Mouse (Mus musculus): ENCODE results near the gene Tppp2. TPM values are rescaled to one million over a fixed set of nuclear protein-coding genes. Genes with fewer than 3 reads are reported as not detected.

The Tppp2 gene
- polyA plus RNA-seq, 1 experiment from 2014 or later, result not detected

DNA sequence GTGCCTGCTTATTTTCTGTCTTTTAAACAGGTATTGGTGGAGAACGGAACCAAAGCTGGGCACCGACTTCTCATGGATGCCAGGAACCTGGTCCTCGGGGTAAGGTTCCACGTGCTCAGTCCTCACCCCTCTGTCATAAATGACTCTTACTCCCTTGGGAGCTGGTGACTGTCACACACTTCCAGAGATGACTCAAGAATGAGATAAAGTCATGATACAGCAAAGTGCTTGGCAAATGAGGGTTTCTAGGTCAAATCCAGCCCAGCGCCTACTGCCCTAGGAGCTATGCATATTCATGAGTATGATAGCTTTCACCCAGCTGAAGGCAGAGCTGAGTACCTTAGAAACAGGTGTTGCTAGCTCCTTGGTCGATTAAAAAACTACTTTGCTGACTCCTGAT lies 28.4 kb upstream of the Tppp2 start:
- H3K9ac ChIP-seq (ENCODE audit: low read depth, low read length), result no peak overlapping the region
- DNase-seq (ENCODE audit: low spot score) (no peak), ATAC-seq (ENCODE audit: low read depth) (no peak)
- H3K36me3 ChIP-seq (ENCODE audit: control insufficient read depth, insufficient read depth, low read length), result peaks cover 55% of the 10 kb centered on the region
- H3K4me3 ChIP-seq (ENCODE audit: low read depth, low read length), result no peak overlapping the region
- 88% methylated on average over 6 of the region's 6 CpGs for WGBS
- H3K4me2 ChIP-seq (ENCODE audit: low read depth, low read length), result no peak overlapping the region
- no peak overlapping the region for H3K27ac ChIP-seq (replicated peaks; ENCODE audit: low read depth, low read length)
- no peaks in the 10 kb centered on the region for H3K27me3 ChIP-seq (replicated peaks; ENCODE audit: control insufficient read depth, insufficient read depth, low read length)
- H3K9me3 ChIP-seq (ENCODE audit: control insufficient read depth, low read length), result no peaks in the 10 kb centered on the region
- peaks cover 8% of the 10 kb centered on the region; the same call in 1 of the 2 replicates for H3K4me1 ChIP-seq (ENCODE audit: control insufficient read depth, insufficient read depth, low read length)

DNA sequence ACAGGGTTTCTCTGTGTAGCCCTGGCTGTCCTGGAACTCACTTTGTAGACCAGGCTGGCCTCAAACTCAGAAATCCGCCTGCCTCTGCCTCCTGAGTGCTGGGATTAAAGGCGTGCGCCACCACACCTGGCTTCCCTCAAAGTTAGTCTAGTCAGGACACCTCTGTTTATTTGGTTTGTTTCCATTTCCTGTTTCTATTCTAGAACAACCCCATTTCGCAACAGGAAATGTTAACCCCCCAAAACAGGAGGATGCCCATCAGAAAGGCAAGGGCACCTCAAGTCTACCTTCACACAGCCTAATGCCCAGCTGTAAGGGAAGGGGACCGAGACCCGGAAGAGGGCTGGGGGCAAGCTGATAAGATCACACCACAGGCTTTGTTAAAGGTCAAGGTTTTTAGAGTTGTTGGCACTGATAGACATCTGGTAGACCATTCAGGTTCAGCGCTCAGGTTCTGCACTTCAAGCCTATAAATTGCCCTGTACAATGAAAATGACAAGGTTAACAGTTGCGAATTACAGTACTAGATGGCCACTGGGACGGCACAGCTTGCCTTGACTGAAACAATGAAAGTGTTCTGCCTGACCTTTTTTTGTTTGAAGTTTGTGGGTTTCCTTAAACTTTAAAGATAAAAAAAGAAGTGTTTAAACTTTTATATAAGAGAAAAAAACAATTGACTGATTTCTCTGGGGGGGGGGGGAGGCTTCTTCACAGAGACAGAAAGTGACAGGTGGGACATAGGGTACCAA lies 25.9 kb upstream of the Tppp2 start, which contains the start of gene Slc39a2:
Slc39a2 (plus strand) TSS at position 699 of the 749 bp plus-strand sequence.
- Histone ChIP-seq H3K4me3 (ENCODE audit: low read depth, low read length) (no peak within 1 kb of the TSS), H3K4me2 (ENCODE audit: low read depth, low read length) (no peak within 1 kb of the TSS), H3K9ac (ENCODE audit: low read depth, low read length) (no peak within 1 kb of the TSS), H3K27ac (replicated peaks; ENCODE audit: low read depth, low read length) (no peak within 1 kb of the TSS), H3K27me3 (replicated peaks; ENCODE audit: control insufficient read depth, insufficient read depth, low read length) (no peaks in the 10 kb centered on the region), H3K9me3 (ENCODE audit: control insufficient read depth, low read length) (no peaks in the 10 kb centered on the region), H3K36me3 (ENCODE audit: control insufficient read depth, insufficient read depth, low read length) (peaks cover 45% of the 10 kb centered on the region), H3K4me1 (ENCODE audit: control insufficient read depth, insufficient read depth, low read length) (no peaks in the 10 kb centered on the region)
- 91% methylated on average over 9 of the region's 9 CpGs for WGBS
- ATAC-seq (ENCODE audit: low read depth) (no peak), DNase-seq (ENCODE audit: low spot score) (no peak)

DNA sequence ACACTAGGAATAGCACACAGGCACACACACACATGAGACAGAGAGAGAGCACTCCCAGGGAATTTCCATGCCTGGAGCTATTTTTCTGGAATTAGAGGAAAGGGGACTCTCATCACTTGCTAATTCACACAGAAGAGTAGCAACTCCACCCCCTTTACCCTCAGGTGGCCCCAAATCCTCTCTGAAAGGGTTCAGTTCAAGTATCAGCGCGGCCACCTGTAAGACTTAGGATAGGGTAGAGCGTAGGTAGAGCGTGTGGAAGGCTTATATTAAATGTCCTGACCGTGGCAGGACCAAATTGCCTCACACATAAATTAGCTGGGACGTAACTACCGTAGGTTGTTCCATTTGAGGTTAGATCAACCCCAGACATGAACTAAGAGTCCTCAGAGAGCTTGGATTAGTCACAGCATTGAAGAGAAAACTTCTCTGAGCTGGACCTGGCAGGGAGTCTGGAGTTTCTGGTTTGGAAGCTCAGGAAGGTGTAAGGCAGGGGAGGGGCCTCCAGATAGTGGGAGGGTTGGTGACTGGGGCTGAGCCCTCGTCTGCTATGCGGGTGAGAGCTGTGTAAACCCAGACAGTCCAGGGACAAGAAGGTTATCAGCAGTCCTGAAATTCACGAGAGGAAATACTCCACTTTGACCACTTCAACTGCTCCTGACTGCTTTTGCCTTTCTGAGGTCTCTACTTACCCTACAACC lies 25.0 kb upstream of the Tppp2 start:
- Histone ChIP-seq H3K9me3 (ENCODE audit: control insufficient read depth, low read length) (no peaks in the 10 kb centered on the region), H3K27ac (replicated peaks; ENCODE audit: low read depth, low read length) (no peak overlapping the region), H3K27me3 (replicated peaks; ENCODE audit: control insufficient read depth, insufficient read depth, low read length) (no peaks in the 10 kb centered on the region), H3K4me1 (ENCODE audit: control insufficient read depth, insufficient read depth, low read length) (no peaks in the 10 kb centered on the region), H3K4me3 (ENCODE audit: low read depth, low read length) (no peak overlapping the region), H3K36me3 (ENCODE audit: control insufficient read depth, insufficient read depth, low read length) (peaks cover 37% of the 10 kb centered on the region), H3K9ac (ENCODE audit: low read depth, low read length) (no peak overlapping the region), H3K4me2 (ENCODE audit: low read depth, low read length) (no peak overlapping the region)
- WGBS, result 24% methylated on average over 10 of the region's 10 CpGs
- ATAC-seq (ENCODE audit: low read depth) (peak; percentile 48; the same call in 1 of the 2 replicates), DNase-seq (ENCODE audit: low spot score) (peak; percentile 48)

DNA sequence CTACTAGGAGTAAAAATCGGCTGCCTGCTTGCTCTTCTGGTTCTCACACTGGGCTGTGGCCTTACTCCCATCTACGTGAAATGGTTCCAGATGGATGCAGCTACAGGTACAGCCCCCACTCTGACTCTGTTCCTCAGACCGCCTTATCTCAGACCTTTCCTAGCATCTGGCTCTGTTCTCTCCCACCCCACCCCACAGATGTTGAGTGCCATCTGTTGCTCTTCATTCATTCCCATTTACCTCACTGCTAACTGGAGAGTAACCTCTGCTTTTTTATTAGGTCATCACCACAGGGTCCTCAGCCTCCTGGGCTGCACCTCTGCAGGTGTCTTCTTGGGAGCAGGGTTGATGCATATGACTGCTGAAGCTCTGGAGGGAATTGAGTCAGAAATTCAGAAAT lies 24.4 kb upstream of the Tppp2 start:
- Histone ChIP-seq H3K27me3 (replicated peaks; ENCODE audit: control insufficient read depth, insufficient read depth, low read length) (no peaks in the 10 kb centered on the region), H3K9me3 (ENCODE audit: control insufficient read depth, low read length) (no peaks in the 10 kb centered on the region), H3K27ac (replicated peaks; ENCODE audit: low read depth, low read length) (no peak overlapping the region), H3K4me3 (ENCODE audit: low read depth, low read length) (no peak overlapping the region), H3K36me3 (ENCODE audit: control insufficient read depth, insufficient read depth, low read length) (peaks cover 31% of the 10 kb centered on the region), H3K4me1 (ENCODE audit: control insufficient read depth, insufficient read depth, low read length) (no peaks in the 10 kb centered on the region), H3K4me2 (ENCODE audit: low read depth, low read length) (no peak overlapping the region), H3K9ac (ENCODE audit: low read depth, low read length) (no peak overlapping the region)
- ATAC-seq (ENCODE audit: low read depth) (no peak), DNase-seq (ENCODE audit: low spot score) (no peak)
- 58% methylated on average over 3 of the region's 3 CpGs for WGBS

DNA sequence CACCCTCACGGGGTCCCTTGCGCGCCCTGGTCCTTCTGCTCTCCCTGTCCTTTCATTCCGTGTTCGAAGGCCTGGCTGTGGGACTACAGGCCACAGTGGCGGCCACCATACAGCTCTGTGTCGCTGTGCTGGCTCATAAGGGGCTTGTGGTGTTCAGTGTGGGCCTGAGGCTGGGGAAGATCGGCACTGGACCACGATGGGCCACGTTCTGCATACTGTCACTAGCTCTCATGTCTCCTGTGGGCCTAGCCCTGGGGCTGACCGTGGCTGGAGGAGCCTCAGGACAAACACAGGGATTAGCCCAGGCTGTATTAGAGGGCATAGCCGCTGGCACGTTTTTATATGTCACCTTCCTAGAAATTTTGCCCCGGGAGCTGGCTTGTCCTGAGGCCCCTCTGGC lies 23.2 kb upstream of the Tppp2 start:
- Histone ChIP-seq H3K4me1 (ENCODE audit: control insufficient read depth, insufficient read depth, low read length) (no peaks in the 10 kb centered on the region), H3K4me2 (ENCODE audit: low read depth, low read length) (no peak overlapping the region), H3K36me3 (ENCODE audit: control insufficient read depth, insufficient read depth, low read length) (peaks cover 19% of the 10 kb centered on the region), H3K9ac (ENCODE audit: low read depth, low read length) (0 out of 2 replicates have a peak overlapping the region, but pooled peaks have one; percentile 25), H3K27me3 (replicated peaks; ENCODE audit: control insufficient read depth, insufficient read depth, low read length) (no peaks in the 10 kb centered on the region), H3K9me3 (ENCODE audit: control insufficient read depth, low read length) (no peaks in the 10 kb centered on the region), H3K4me3 (ENCODE audit: low read depth, low read length) (no peak overlapping the region), H3K27ac (replicated peaks; ENCODE audit: low read depth, low read length) (no peak overlapping the region)
- ATAC-seq (ENCODE audit: low read depth) (no peak), DNase-seq (ENCODE audit: low spot score) (no peak)
- WGBS, result 77% methylated on average over 14 of the region's 14 CpGs

DNA sequence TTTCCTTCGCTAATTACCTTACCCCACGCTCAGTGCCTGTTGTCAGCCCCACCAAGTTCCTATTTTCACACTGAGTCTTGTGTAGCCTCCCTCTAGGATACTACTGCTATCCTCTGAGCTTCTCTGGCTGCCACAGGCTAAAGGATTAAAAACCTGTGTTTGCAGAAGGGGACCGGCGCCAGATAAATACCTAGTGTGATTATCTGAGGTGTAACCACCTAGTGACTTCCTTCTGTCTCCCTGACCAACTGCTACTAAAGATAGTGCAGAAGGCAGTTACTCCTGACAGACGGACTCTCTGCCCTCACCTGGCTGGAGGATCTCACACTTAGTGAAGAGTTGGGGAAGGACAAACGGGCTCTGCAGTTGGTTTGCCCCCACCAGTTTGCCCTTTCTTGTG lies 22.2 kb upstream of the Tppp2 start:
- H3K9ac ChIP-seq (ENCODE audit: low read depth, low read length), result no peak overlapping the region
- ATAC-seq (ENCODE audit: low read depth) (no peak), DNase-seq (ENCODE audit: low spot score) (no peak)
- no peaks in the 10 kb centered on the region for H3K27me3 ChIP-seq (replicated peaks; ENCODE audit: control insufficient read depth, insufficient read depth, low read length)
- WGBS, result 80% methylated on average over 6 of the region's 6 CpGs
- H3K9me3 ChIP-seq (ENCODE audit: control insufficient read depth, low read length), result no peaks in the 10 kb centered on the region
- no peak overlapping the region for H3K4me3 ChIP-seq (ENCODE audit: low read depth, low read length)
- H3K27ac ChIP-seq (replicated peaks; ENCODE audit: low read depth, low read length), result no peak overlapping the region
- no peaks in the 10 kb centered on the region for H3K4me1 ChIP-seq (ENCODE audit: control insufficient read depth, insufficient read depth, low read length)
- no peak overlapping the region for H3K4me2 ChIP-seq (ENCODE audit: low read depth, low read length)
- peaks cover 9% of the 10 kb centered on the region for H3K36me3 ChIP-seq (ENCODE audit: control insufficient read depth, insufficient read depth, low read length)

DNA sequence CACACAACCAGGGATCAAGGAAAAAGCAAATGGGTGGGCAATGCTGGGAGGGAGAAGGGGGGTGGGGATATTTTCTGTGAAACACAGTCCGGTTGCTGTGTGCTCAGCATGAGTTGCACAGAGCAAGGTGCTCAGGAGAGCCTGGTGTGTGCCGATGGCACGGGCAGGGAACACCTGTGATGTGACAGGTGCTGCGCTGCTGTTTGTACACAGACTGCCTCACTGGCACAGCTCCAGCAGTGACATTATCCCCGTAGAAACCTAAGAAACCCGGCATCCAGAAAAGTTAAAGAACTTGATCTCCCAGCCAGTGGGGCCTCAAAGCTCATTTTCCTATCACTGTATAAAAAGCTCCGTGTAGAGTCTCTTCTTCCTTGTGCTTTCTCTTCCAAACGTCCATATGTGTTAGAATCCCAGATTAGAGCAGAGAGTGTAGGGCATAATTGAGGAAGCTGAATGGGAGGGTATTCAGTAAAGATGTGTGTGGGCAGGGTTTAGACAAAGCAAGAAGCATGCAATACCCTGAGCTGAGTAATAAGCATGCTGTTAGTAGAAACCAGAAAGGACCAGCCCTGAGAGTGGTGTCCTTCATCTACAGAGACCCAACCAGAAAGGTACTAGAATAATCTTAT lies 21.6 kb upstream of the Tppp2 start:
- DNase-seq (ENCODE audit: low spot score) (peak; percentile 84), ATAC-seq (ENCODE audit: low read depth) (peak; percentile 80; the same call in 1 of the 2 replicates)
- Histone ChIP-seq H3K27me3 (replicated peaks; ENCODE audit: control insufficient read depth, insufficient read depth, low read length) (no peaks in the 10 kb centered on the region), H3K27ac (replicated peaks; ENCODE audit: low read depth, low read length) (no peak overlapping the region), H3K9me3 (ENCODE audit: control insufficient read depth, low read length) (no peaks in the 10 kb centered on the region), H3K9ac (ENCODE audit: low read depth, low read length) (no peak overlapping the region), H3K4me1 (ENCODE audit: control insufficient read depth, insufficient read depth, low read length) (no peaks in the 10 kb centered on the region), H3K4me2 (ENCODE audit: low read depth, low read length) (no peak overlapping the region), H3K4me3 (ENCODE audit: low read depth, low read length) (no peak overlapping the region), H3K36me3 (ENCODE audit: control insufficient read depth, insufficient read depth, low read length) (peaks cover 3% of the 10 kb centered on the region)
- 57% methylated on average over 8 of the region's 8 CpGs for WGBS

DNA sequence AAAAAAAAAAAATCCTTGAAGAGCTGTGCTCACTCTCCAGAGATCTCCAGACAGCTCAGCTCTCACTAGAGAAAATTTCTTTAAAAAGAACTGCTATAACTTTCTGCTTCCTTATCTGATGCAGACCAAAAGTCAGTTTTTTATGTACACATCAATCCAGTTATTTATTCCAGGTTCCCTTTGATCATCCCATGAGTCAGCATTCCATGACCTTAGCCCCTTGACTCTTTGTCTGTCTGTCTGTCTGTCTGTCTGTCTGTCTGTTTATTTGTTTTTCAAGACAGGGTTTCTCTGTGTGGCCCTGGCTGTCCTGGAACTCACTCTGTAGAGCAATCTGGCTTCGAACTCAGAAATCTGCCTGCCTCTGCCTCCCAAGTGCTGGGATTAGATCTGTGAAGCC lies 18.9 kb upstream of the Tppp2 start:
- Histone ChIP-seq H3K27me3 (replicated peaks; ENCODE audit: control insufficient read depth, insufficient read depth, low read length) (no peaks in the 10 kb centered on the region), H3K27ac (replicated peaks; ENCODE audit: low read depth, low read length) (no peak overlapping the region), H3K9me3 (ENCODE audit: control insufficient read depth, low read length) (no peaks in the 10 kb centered on the region), H3K4me3 (ENCODE audit: low read depth, low read length) (no peak overlapping the region), H3K4me2 (ENCODE audit: low read depth, low read length) (no peak overlapping the region), H3K36me3 (ENCODE audit: control insufficient read depth, insufficient read depth, low read length) (no peaks in the 10 kb centered on the region), H3K4me1 (ENCODE audit: control insufficient read depth, insufficient read depth, low read length) (no peaks in the 10 kb centered on the region), H3K9ac (ENCODE audit: low read depth, low read length) (no peak overlapping the region)
- ATAC-seq (ENCODE audit: low read depth) (no peak), DNase-seq (ENCODE audit: low spot score) (no peak)
- WGBS, result 90% methylated on average over 1 of the region's 1 CpGs
